Mouse (Mus musculus) megakaryocyte, embryonic 14.5 days (primary cell): ENCODE data around the gene Leng9. TPM values are rescaled to one million over a fixed set of nuclear protein-coding genes. Genes with fewer than 3 reads are reported as not detected.
"Not testable (repeated sequence)": the region's sequence is repeated elsewhere in the genome, so short reads cannot be mapped to it uniquely, and the experiment has no call there.

ENCODE experiments used
- H3K27me3 ChIP-seq: replicated peaks from 2 replicates; pipeline ENCODE3; 2012; ENCODE audit warnings: inconsistent platforms
- H3K36me3 ChIP-seq: replicated peaks from 2 replicates; pipeline ENCODE3; 2012; ENCODE audit warnings: low read length, inconsistent platforms, mixed read lengths
- H3K4me1 ChIP-seq: 2 replicates; pipeline ENCODE4 v1.6.1; 2012; ENCODE audit warnings: inconsistent platforms
- H3K4me3 ChIP-seq: replicated peaks from 2 replicates; pipeline ENCODE3; 2012; ENCODE audit warnings: moderate library complexity, mild to moderate bottlenecking, inconsistent platforms
- H3K9me3 ChIP-seq: 2 replicates; pipeline ENCODE4 v1.6.1; 2012; ENCODE audit warnings: inconsistent platforms
- FLI1 ChIP-seq: IDR thresholded peaks from 2 replicates; pipeline ENCODE4 v1.6.1; 2012; ENCODE audit warnings: low read length, inconsistent platforms, mixed read lengths
- GATA1 ChIP-seq: IDR thresholded peaks from 3 replicates; pipeline ENCODE4 v1.6.1; 2012; ENCODE audit warnings: mixed read lengths, low read length, inconsistent platforms, borderline replicate concordance
- polyA plus RNA-seq: library from polyadenylated mRNA; stranded (reverse); fragments of >175 nt; gene quantifications from 2 replicates; pipeline ENCODE4 v1.2.3, GENCODE M21; 2012; ENCODE audit warnings: low replicate concordance; ENCODE audit not compliant: insufficient read depth

Gene Leng9
- polyA plus RNA-seq: 1.6 and 5.1 TPM in 2 replicates

DNA sequence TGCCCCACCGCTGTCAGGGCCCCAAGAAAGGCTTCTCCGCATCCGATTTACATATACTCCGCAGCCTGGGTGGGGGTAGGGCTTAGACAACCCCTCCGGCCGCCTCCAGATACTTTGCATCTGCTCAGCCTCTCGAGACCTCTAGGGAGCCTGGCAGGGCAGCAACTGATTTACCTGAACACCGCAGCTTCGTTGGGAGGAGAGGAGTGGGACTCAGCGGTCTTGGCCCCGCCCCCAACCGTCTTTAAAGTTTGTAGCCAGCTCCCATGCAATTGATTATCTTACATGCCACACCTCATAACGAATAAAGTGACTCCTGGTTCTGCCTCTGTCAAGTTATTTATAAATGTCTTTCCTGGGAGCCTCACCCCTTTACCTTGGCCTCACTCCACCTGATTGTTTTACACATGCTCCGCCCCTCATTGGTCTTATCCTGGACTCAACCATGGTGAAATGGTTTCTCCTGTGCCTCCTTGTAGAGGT, at the start of gene Leng9:
Gene Leng9, minus strand, starts transcription at position 316 of the 483 bp plus-strand sequence.
- TF ChIP-seq FLI1 (no peak), GATA1 (no peak)
- Histone ChIP-seq H3K36me3 (peaks cover 72% of the 10 kb centered on the region), H3K4me1 (peaks cover 90% of the 10 kb centered on the region), H3K27me3 (peaks cover 6% of the 10 kb centered on the region), H3K4me3 (peak within 1 kb of the TSS; percentile 97), H3K9me3 (no peaks in the 10 kb centered on the region)

DNA sequence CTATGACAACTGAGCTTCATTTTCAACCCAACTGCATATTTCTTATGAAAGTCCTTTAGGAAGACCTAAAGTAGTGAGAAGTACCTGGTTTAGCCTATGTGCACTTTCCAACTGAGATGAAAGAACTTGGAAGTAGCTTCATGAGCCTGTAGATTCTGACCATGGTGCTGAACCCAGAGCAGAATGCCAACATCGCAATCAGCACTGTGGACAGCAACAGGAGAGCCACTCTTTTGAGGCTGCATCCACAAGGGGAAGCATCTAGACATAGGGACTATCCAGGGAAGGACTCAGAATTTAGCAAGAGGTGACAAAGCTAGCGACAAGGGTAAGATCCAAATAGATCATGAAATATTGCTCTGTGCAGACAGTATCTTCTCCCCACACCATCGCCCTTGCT, 28.3 kb upstream of the Leng9 start:
- no peak overlapping the region for H3K4me3 ChIP-seq
- no peak for TF ChIP-seq FLI1
- no peaks in the 10 kb centered on the region for H3K36me3 ChIP-seq
- no peaks in the 10 kb centered on the region for H3K4me1 ChIP-seq
- H3K9me3 ChIP-seq: peaks cover 4% of the 10 kb centered on the region; the same call in 1 of the 2 replicates
- H3K27me3 ChIP-seq: peaks cover 7% of the 10 kb centered on the region

DNA sequence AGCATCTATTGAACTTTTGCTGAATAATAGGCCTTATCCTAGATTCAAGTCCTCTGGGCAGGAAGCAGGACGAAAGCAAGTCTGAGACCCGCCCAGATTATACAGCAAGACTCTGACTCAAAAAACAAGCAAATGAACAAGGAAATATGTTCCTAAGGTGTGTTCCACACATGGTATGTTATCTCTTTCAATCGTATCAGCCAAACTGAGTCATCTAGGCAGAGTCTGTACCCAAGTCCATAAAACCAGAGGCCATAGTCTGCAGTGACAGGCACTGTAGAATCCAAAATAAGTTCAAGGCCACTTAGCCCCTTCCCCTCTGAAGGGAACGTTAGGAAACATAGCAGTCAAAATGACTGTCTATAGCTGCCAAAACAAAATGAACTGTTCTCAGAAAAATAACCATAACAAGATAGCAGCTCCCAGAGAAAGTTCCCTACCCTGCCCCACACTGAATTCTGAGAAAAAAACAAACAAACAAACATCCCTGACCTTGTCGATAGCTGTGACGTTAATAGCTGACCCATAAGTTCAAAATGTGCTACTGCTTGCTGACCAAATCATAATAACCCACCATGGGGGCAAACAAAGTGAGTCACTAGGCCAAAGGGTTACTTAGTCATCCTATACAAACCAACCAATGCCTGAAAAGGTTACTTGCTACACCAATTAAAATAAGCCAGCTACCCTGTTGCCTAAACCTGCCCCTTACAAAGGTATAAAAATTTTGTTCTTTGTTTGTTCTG, 20.2 kb upstream of the Leng9 start:
- no peak overlapping the region for H3K4me3 ChIP-seq
- no peak for TF ChIP-seq FLI1
- TF ChIP-seq GATA1: no peak
- no peaks in the 10 kb centered on the region for H3K27me3 ChIP-seq
- no peaks in the 10 kb centered on the region for H3K9me3 ChIP-seq
- peaks cover 25% of the 10 kb centered on the region for H3K4me1 ChIP-seq
- H3K36me3 ChIP-seq: no peaks in the 10 kb centered on the region

DNA sequence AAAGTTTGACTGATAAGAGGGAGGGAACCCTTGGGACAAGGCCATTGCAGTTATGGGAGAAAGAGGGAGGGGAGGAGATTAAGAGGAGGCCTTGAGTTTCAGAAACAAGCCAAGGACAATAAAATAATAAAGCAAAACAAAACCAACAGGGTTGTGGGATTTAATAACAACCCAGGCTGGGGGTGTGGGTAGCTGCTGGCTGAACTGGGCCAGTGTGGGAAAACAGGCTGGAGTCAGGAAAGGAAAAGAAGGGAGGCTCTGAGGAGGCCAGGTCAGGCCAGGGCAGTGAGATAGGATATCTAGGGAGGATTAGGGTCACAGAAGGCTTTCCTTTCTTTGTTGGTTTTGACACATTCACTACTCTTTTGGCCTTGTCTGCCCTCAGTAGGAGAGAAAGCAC, 16.9 kb upstream of the Leng9 start:
- TF ChIP-seq FLI1 (no peak), GATA1 (no peak)
- Histone ChIP-seq H3K27me3 (no peaks in the 10 kb centered on the region), H3K4me3 (no peak overlapping the region), H3K36me3 (peaks cover 12% of the 10 kb centered on the region), H3K4me1 (peaks cover 54% of the 10 kb centered on the region), H3K9me3 (no peaks in the 10 kb centered on the region)

DNA sequence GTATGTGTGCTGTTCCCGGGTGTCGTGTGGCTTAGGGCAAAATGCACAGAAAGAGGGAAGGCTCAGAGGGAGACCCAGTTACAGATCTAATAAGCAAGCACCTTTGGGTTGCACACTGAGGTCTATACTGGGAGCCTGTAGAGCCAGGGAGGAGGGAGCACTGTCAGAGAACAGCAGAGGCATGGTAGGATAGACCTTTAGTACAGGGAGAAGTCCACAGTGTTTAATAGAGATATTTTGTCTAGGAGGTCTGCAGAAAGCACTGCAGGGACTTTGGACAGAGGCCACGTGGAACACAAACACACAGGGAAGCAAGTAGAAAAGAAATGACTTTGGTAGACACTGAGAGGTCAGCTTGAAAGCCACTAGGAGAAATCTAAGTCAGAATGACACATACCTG, 15.1 kb upstream of the Leng9 start:
- TF ChIP-seq FLI1 (no peak), GATA1 (no peak)

DNA sequence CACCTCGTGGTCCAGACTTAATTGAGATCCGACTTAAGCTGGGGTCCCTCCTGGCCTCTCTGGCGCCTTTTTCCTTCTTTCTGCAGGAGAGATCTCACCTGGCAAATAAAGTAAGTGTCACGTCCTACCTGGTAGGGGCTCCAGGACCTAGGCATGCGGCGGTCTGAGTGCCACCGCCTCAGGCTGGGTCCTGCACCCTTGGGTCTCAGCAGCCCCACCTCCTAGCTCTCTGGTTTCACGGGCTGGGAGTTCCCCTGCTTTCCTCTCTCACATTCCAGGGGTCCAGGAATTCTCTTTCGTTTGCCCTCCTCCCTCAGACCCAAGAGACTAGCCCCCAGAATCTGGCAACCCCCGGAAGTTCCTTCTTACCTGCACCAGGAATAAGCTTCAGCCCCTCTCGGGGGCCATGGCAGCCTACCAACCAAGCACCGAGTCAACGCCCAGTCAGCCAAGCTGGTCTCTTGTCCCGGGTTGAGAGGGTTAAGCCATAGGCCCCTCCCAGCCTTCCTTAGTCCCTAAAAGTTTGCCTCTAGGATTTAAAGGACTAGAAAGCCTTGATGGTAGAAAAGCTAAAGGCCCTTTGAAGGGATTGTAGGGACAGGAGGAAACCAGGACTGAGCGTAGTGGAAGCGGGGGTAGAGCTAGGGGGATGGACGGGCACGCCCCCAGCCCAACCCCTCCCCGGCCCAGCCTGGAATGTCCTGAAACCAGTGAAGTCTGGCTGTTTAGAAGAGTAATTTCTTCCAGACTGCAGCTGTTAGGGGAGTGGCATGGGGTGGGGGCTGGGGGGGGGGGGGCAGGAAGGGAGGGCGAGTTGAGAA, 14.1 kb upstream of the Leng9 start, which contains the start of gene Cdc42ep5:
Gene Cdc42ep5, minus strand, starts transcription at position 771 of the 821 bp plus-strand sequence.
- Histone ChIP-seq H3K4me3 (peak within 1 kb of the TSS; percentile 94), H3K9me3 (no peaks in the 10 kb centered on the region), H3K27me3 (no peaks in the 10 kb centered on the region), H3K4me1 (peaks cover 64% of the 10 kb centered on the region), H3K36me3 (peaks cover 26% of the 10 kb centered on the region)
- TF ChIP-seq GATA1 (no peak), FLI1 (no peak)

More for the DNA sequence above, 15.1 kb upstream of the Leng9 start:
- Histone ChIP-seq H3K9me3 (no peaks in the 10 kb centered on the region), H3K36me3 (peaks cover 26% of the 10 kb centered on the region), H3K4me3 (peak overlapping the region; percentile 94), H3K4me1 (peaks cover 68% of the 10 kb centered on the region), H3K27me3 (no peaks in the 10 kb centered on the region)

DNA sequence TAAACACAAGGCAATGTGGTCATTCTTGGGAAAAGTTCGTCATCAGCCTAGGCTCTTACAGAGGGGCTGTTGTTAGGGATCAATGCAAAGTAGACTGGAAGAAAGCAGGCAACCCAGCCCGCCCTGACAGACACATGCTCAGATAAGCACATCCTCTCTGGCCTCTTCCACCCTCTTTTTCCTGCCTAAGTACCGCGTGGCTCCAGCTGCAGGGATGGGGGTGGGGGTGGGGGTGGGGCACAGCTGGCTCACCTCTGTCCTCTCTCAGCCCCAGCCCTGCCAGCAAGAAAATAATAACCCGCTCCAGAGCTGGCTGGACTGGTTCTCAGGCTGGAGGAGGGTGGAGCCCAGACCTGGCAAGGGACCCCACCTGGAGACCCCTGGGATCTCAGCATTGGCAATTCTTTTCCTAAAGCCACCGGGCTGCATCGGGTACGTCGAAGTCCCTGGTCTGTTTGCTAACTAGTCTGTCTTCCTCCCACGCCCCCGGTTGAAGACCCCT, 13.4 kb upstream of the Leng9 start:
- H3K36me3 ChIP-seq: peaks cover 26% of the 10 kb centered on the region
- H3K27me3 ChIP-seq: no peaks in the 10 kb centered on the region
- TF ChIP-seq FLI1 (no peak), GATA1 (no peak)
- peak overlapping the region; percentile 94 for H3K4me3 ChIP-seq
- peaks cover 64% of the 10 kb centered on the region for H3K4me1 ChIP-seq
- no peaks in the 10 kb centered on the region for H3K9me3 ChIP-seq

DNA sequence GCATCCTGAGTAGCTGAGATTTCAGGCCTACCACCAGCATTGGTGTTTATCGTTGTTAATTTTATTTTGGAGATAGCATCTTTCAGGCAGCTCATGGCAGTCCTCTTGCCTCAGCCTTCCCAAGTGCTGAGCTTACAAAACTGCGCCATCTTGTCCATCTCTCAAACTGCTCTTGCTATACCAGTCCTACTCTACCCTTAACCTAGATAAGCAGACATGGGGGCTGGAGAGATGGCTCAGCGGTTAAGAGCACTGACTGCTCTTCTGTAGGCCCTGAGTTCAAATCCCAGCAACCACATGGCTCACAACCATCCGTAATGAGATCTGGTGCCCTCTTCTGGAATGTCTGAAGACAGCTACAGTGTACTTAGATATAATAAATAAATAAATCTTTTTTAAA, 11.4 kb upstream of the Leng9 start:
- H3K27me3 ChIP-seq: not testable (repeated sequence)

DNA sequence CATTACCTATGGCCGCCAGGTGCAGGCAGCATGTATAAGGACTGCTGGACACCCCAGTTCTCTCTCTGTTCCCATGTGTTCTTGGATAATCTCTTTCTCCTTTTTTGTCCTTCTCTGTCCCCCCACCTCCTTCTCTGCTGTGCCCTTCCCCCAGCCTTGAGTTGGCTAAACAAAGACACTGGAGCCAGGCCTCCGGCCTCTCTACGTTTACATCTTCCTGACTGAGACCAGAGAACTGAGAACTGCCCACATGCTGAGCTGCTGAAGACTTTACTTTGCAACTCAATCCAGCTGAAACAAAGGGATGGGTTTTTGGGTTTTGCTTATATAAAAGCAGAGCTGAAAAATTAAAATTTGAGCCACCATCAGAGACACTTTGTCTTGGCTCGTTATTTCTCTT, 4.8 kb upstream of the Leng9 start:
- Histone ChIP-seq H3K27me3 (peaks cover 6% of the 10 kb centered on the region), H3K4me3 (peak overlapping the region; percentile 69), H3K4me1 (peaks cover 58% of the 10 kb centered on the region), H3K36me3 (peaks cover 46% of the 10 kb centered on the region), H3K9me3 (no peaks in the 10 kb centered on the region)
- TF ChIP-seq FLI1 (no peak), GATA1 (no peak)

More for the DNA sequence above, 11.4 kb upstream of the Leng9 start:
- H3K4me1 ChIP-seq: peaks cover 56% of the 10 kb centered on the region
- H3K4me3 ChIP-seq: peak overlapping the region; percentile 40
- H3K9me3 ChIP-seq: not testable (repeated sequence)
- peaks cover 33% of the 10 kb centered on the region for H3K36me3 ChIP-seq

DNA sequence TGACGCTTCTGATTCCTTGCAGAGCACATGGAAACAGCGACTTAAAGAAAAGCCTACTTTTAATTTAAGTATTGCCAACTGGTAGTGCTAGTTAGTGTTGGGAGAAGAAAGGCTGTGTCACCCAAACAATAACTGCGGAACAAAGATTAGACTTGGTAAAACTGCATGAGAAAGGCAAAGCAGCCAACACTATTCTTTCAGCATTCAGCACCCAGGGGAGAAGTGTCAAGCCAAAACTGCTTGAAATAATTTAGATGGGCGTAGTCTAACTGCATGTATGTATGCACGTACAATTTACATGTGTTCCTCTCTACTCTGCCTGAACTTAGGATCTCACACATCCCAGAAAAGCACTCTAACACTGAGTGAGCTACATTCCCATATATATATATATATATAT, 4.2 kb upstream of the Leng9 start:
- TF ChIP-seq FLI1 (no peak), GATA1 (no peak)
- Histone ChIP-seq H3K4me3 (peak overlapping the region; percentile 14), H3K9me3 (no peaks in the 10 kb centered on the region), H3K4me1 (peaks cover 60% of the 10 kb centered on the region), H3K27me3 (peaks cover 6% of the 10 kb centered on the region), H3K36me3 (peaks cover 46% of the 10 kb centered on the region)
